Mouse (Mus musculus) cerebellum, adult 2 months (tissue): ENCODE data around the gene Rpusd1.
"Not testable (repeated sequence)": the region's sequence is repeated elsewhere in the genome, so short reads cannot be mapped to it uniquely, and the experiment has no call there.

Experiments used
- CTCF ChIP-seq: fragments of 200-500 bp; IDR thresholded peaks from 2 replicates; pipeline ENCODE4 v1.5.1; 2011; ENCODE audit warnings: low read depth, mild to moderate bottlenecking, control low read depth, low read length, moderate library complexity, borderline replicate concordance; ENCODE audit not compliant: insufficient read depth
- POLR2A ChIP-seq: fragments of 200-500 bp; IDR thresholded peaks from 2 replicates; pipeline ENCODE4 v1.6.1; 2011; ENCODE audit warnings: low read length, control low read depth, borderline replicate concordance; ENCODE audit not compliant: insufficient read depth

DNA sequence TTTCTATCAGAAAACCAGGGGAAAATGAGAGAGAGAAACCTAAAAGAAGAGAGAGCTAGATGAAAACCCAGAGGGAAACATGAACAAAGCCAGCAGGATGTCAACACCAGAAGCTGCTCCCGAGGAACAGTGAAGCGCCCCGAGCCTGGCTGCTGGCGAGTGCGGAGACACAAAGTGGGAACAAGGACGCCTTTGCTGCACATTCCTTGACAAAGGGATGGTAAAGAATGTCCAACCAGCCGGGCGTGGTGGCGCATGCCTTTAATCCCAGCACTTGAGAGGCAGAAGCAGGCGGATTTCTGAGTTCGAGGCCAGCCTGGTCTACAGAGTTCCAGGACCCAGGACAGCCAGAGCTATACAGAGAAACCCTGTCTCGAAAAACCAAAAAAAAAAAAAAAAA is 14.0 kb downstream of the Rpusd1 start:
- not testable (repeated sequence) for TF ChIP-seq CTCF, POLR2A
